Mouse (Mus musculus) liver, adult 2 months (tissue): ENCODE measurements at regions not wholly inside any gene's neighbourhood (a gene's known extent, or its start where the extent isn't known, plus 50 kb on each side); places are given as distances from the start of the nearest gene placed in this dataset.

ENCODE experiments used
- DNase-seq: peaks from one replicate; pipeline ENCODE4 v3.0.0-alpha.2; 2011; ENCODE audit warnings: low read depth, low spot score; ENCODE audit errors: extremely low read depth
- H3K27ac ChIP-seq: fragments of 200-500 bp; replicated peaks from 2 replicates; pipeline ENCODE4 v1.5.1; 2012; ENCODE audit warnings: low read depth, mild to moderate bottlenecking, control low read depth, inconsistent platforms, low read length; ENCODE audit not compliant: insufficient read depth
- H3K27me3 ChIP-seq: fragments of 200-500 bp; 2 replicates; pipeline ENCODE4 v1.6.1; 2012; ENCODE audit warnings: mild to moderate bottlenecking, moderate library complexity, low read length, inconsistent platforms; ENCODE audit not compliant: control insufficient read depth, insufficient read depth
- H3K36me3 ChIP-seq: fragments of 200-500 bp; 2 replicates; pipeline ENCODE4 v1.6.1; 2012; ENCODE audit warnings: low read length, inconsistent platforms; ENCODE audit not compliant: control insufficient read depth, insufficient read depth
- H3K4me1 ChIP-seq: fragments of 200-500 bp; 2 replicates; pipeline ENCODE4 v1.6.1; 2011; ENCODE audit warnings: low read length; ENCODE audit not compliant: control insufficient read depth, insufficient read depth
- H3K4me3 ChIP-seq: fragments of 200-500 bp; 2 replicates; pipeline ENCODE4 v1.5.1; 2011; ENCODE audit warnings: low read depth, mild to moderate bottlenecking, control low read depth, low read length, moderate library complexity; ENCODE audit not compliant: insufficient read depth
- H3K79me2 ChIP-seq: fragments of 200-500 bp; 2 replicates; pipeline ENCODE4 v1.6.1; 2012; ENCODE audit warnings: inconsistent platforms, mild to moderate bottlenecking, low read length, moderate library complexity; ENCODE audit not compliant: control insufficient read depth, insufficient read depth
- H3K9ac ChIP-seq: fragments of 200-500 bp; 2 replicates; pipeline ENCODE4 v1.6.1; 2012; ENCODE audit warnings: low read depth, mild to moderate bottlenecking, control low read depth, inconsistent platforms, low read length
- CTCF ChIP-seq: fragments of 200-500 bp; IDR thresholded peaks from 2 replicates; pipeline ENCODE4 v1.5.1; 2011; ENCODE audit warnings: low read depth, low read length, control low read depth
- POLR2A ChIP-seq: fragments of 200-500 bp; IDR thresholded peaks from 2 replicates; pipeline ENCODE4 v1.6.1; 2011; ENCODE audit warnings: low read length, control low read depth; ENCODE audit not compliant: insufficient read depth; ENCODE audit errors: extremely low read depth
- WGBS: fragments of 180-500 bp; shearing (Covaris S2); methylation state at CpG from one replicate; pipeline ENCODE4 v1.1.7; 2018; 5-methylcytosine and 5-hydroxymethylcytosine counted together

GRCm38 (mm10) chr4:142929245-142929644 is 283.6 kb downstream of the Prdm2 start:
- Histone ChIP-seq H3K4me1 (no peaks in the 10 kb centered on the region), H3K27ac (no peak overlapping the region), H3K4me3 (no peak overlapping the region), H3K36me3 (no peaks in the 10 kb centered on the region), H3K27me3 (no peaks in the 10 kb centered on the region), H3K9ac (no peak overlapping the region), H3K79me2 (no peaks in the 10 kb centered on the region)
- WGBS, result 91% methylated on average over 4 of the region's 4 CpGs
- no peak for DNase-seq
- TF ChIP-seq CTCF, result no peak
- TF ChIP-seq POLR2A, result no peak

- Histone ChIP-seq H3K27me3 (no peaks in the 10 kb centered on the region), H3K4me3 (no peak overlapping the region), H3K36me3 (no peaks in the 10 kb centered on the region), H3K27ac (no peak overlapping the region), H3K9ac (no peak overlapping the region), H3K79me2 (no peaks in the 10 kb centered on the region), H3K4me1 (no peaks in the 10 kb centered on the region)
- WGBS, result 82% methylated on average over 7 of the region's 7 CpGs
- TF ChIP-seq POLR2A, result no peak
- no peak for TF ChIP-seq CTCF
- DNase-seq, result no peak
Measured at GRCm38 (mm10) chr4:142927328-142928108, 285.3 kb downstream of the Prdm2 start.

- no peak for DNase-seq
- 85% methylated on average over 8 of the region's 8 CpGs for WGBS
- H3K9ac ChIP-seq, result no peak overlapping the region
- TF ChIP-seq CTCF (no peak), POLR2A (no peak)
- H3K79me2 ChIP-seq, result no peaks in the 10 kb centered on the region
- no peak overlapping the region for H3K27ac ChIP-seq
- H3K36me3 ChIP-seq, result no peaks in the 10 kb centered on the region
- H3K27me3 ChIP-seq, result no peaks in the 10 kb centered on the region
- no peak overlapping the region for H3K4me3 ChIP-seq
- no peaks in the 10 kb centered on the region for H3K4me1 ChIP-seq
Measured at GRCm38 (mm10) chr4:142925111-142925510, 287.7 kb downstream of the Prdm2 start.

GRCm38 (mm10) chr4:142909355-142909947 is 303.3 kb downstream of the Prdm2 start:
- Histone ChIP-seq H3K79me2 (no peaks in the 10 kb centered on the region), H3K9ac (no peak overlapping the region), H3K36me3 (no peaks in the 10 kb centered on the region), H3K4me1 (no peaks in the 10 kb centered on the region), H3K27ac (no peak overlapping the region), H3K27me3 (no peaks in the 10 kb centered on the region), H3K4me3 (no peak overlapping the region)
- WGBS, result 60% methylated on average over 17 of the region's 17 CpGs
- DNase-seq, result no peak
- TF ChIP-seq POLR2A (no peak), CTCF (no peak)

GRCm38 (mm10) chr4:142908782-142909181 is 304.0 kb downstream of the Prdm2 start:
- no peaks in the 10 kb centered on the region for H3K4me1 ChIP-seq
- H3K27me3 ChIP-seq, result no peaks in the 10 kb centered on the region
- no peak overlapping the region for H3K27ac ChIP-seq
- no peak for DNase-seq
- H3K36me3 ChIP-seq, result no peaks in the 10 kb centered on the region
- TF ChIP-seq POLR2A (no peak), CTCF (no peak)
- no peaks in the 10 kb centered on the region for H3K79me2 ChIP-seq
- WGBS, result 62% methylated on average over 6 of the region's 6 CpGs
- H3K9ac ChIP-seq, result no peak overlapping the region
- H3K4me3 ChIP-seq, result no peak overlapping the region
